Mouse (Mus musculus) myocyte (in vitro differentiated cells): ENCODE results near the gene Cald1. TPM values are rescaled to one million over a fixed set of nuclear protein-coding genes. Genes with fewer than 3 reads are reported as not detected.
A peak's percentile ranks its signal among the peaks of the same experiment; 100 is the strongest.

ENCODE experiments used
- H3K27me3 ChIP-seq: one replicate; pipeline ENCODE4 v1.6.1; 2011; ENCODE audit not compliant: control insufficient read depth, insufficient read depth, insufficient read length
- H3K36me3 ChIP-seq: one replicate; pipeline ENCODE4 v1.6.1; 2011; ENCODE audit not compliant: control insufficient read depth, insufficient read depth
- H3K4me2 ChIP-seq: one replicate; pipeline ENCODE4 v1.6.1; 2011; ENCODE audit warnings: low read depth, control low read depth
- H3K4me3 ChIP-seq: one replicate; pipeline ENCODE4 v1.5.1; 2011; ENCODE audit warnings: mild to moderate bottlenecking, control low read depth, moderate library complexity
- H3K79me2 ChIP-seq: one replicate; pipeline ENCODE4 v1.6.1; 2011; ENCODE audit not compliant: control insufficient read depth, insufficient read depth
- H3ac ChIP-seq: one replicate; pipeline ENCODE4 v1.6.1; 2011; ENCODE audit not compliant: control insufficient read depth, insufficient read length
- CEBPB ChIP-seq: IDR thresholded peaks from 2 replicates; pipeline ENCODE4 v1.6.1; 2011; ENCODE audit warnings: mild to moderate bottlenecking, moderate library complexity; ENCODE audit not compliant: poor library complexity, insufficient read depth, severe bottlenecking
- E2F4 ChIP-seq: IDR thresholded peaks from one replicate; pipeline ENCODE4 v1.6.1; 2011; ENCODE audit warnings: mild to moderate bottlenecking, control low read depth, moderate library complexity; ENCODE audit not compliant: insufficient read depth
- MAX ChIP-seq: IDR thresholded peaks from one replicate; pipeline ENCODE4 v1.6.1; 2011; ENCODE audit warnings: low read depth, mild to moderate bottlenecking, control low read depth
- MYOD1 ChIP-seq, 3 experiments: IDR thresholded peaks; one replicate each; pipeline ENCODE4 v1.6.1; 2011; ENCODE audit warnings: control low read depth in 2 of 3, low read depth in 2 of 3, mild to moderate bottlenecking in 2 of 3, moderate library complexity in 1 of 3; ENCODE audit not compliant: insufficient read length in 2 of 3, control insufficient read depth in 1 of 3
- MYOG ChIP-seq, 3 experiments: IDR thresholded peaks; one replicate each; pipeline ENCODE4 v1.6.1; 2011; ENCODE audit warnings: control low read depth in 2 of 3, low read depth in 2 of 3, mild to moderate bottlenecking in 2 of 3; ENCODE audit not compliant: insufficient read length in 2 of 3, control insufficient read depth in 1 of 3, insufficient read depth in 1 of 3
- POLR2A ChIP-seq: IDR thresholded peaks from one replicate; pipeline ENCODE4 v1.6.1; 2011; ENCODE audit warnings: low read depth, mild to moderate bottlenecking, control low read depth, moderate library complexity; ENCODE audit not compliant: insufficient read length
- POLR2AphosphoS2 ChIP-seq: IDR thresholded peaks from one replicate; pipeline ENCODE4 v1.6.1; 2011; ENCODE audit warnings: low read depth, control low read depth; ENCODE audit not compliant: insufficient read length
- REST ChIP-seq: IDR thresholded peaks from one replicate; pipeline ENCODE4 v1.6.1; 2011; ENCODE audit warnings: mild to moderate bottlenecking, control low read depth, moderate library complexity; ENCODE audit not compliant: insufficient read depth, insufficient read length
- SRF ChIP-seq: IDR thresholded peaks from one replicate; pipeline ENCODE4 v1.6.1; 2011; ENCODE audit warnings: low read depth; ENCODE audit not compliant: control insufficient read depth, insufficient read length
- TCF12 ChIP-seq: IDR thresholded peaks from one replicate; pipeline ENCODE4 v1.6.1; 2011; ENCODE audit warnings: mild to moderate bottlenecking, control low read depth; ENCODE audit not compliant: poor library complexity, insufficient read depth, severe bottlenecking
- TCF3 ChIP-seq: IDR thresholded peaks from one replicate; pipeline ENCODE4 v1.6.1; 2011; ENCODE audit warnings: low read depth, control low read depth; ENCODE audit not compliant: insufficient read length
- USF1 ChIP-seq: IDR thresholded peaks from one replicate; pipeline ENCODE4 v1.6.1; 2011; ENCODE audit warnings: low read depth, mild to moderate bottlenecking, control low read depth, moderate library complexity
- polyA plus RNA-seq: library from polyadenylated mRNA; unstranded; fragments of >200 nt; fragmentation: generic; extraction: Trizol; gene quantifications from one replicate; pipeline ENCODE4 v1.2.1, GENCODE M21; 2012; ENCODE audit warnings: missing spikeins

The Cald1 gene
- polyA plus RNA-seq, 1 experiment = 88.1 TPM

GRCm38 (mm10) chr6:34628131-34628530, 29.8 kb downstream of the Cald1 start:
- H3K27me3 ChIP-seq = no peaks in the 10 kb centered on the region
- H3K4me3 ChIP-seq = no peak overlapping the region
- H3K79me2 ChIP-seq = peaks cover 92% of the 10 kb centered on the region
- TF ChIP-seq REST (no peak), MYOD1 (IDR thresholded peaks at IDR 0.05; ENCODE audit: control insufficient read depth in 1 of 3, insufficient read length in 2 of 3, low read depth in 2 of 3) (peak in 2 of 3 experiments; percentile 48 to 64), CEBPB (peak; percentile 59; the same call in 1 of the 2 replicates)
- H3ac ChIP-seq = no peak overlapping the region
- H3K4me2 ChIP-seq = peak overlapping the region; percentile 40
- H3K36me3 ChIP-seq = no peaks in the 10 kb centered on the region

- TF ChIP-seq TCF12 (no peak), USF1 (peak; percentile 78), MAX (no peak), REST (no peak), MYOD1 (IDR thresholded peaks at IDR 0.05; ENCODE audit: control insufficient read depth in 1 of 3, insufficient read length in 2 of 3, low read depth in 2 of 3) (peak in 2 of 3 experiments; percentile 69 to 82), TCF3 (peak; percentile 46), CEBPB (no peak), POLR2A (no peak), POLR2AphosphoS2 (no peak), SRF (no peak), E2F4 (no peak), MYOG (IDR thresholded peaks at IDR 0.05; ENCODE audit: control insufficient read depth in 1 of 3, insufficient read depth in 1 of 3, insufficient read length in 2 of 3, low read depth in 2 of 3) (peak; percentile 12 to 72 (median 32))
- Histone ChIP-seq H3K27me3 (no peaks in the 10 kb centered on the region), H3K4me2 (peak overlapping the region; percentile 66), H3K4me3 (no peak overlapping the region), H3ac (no peak overlapping the region), H3K36me3 (no peaks in the 10 kb centered on the region), H3K79me2 (peaks cover 91% of the 10 kb centered on the region)
These were observed 35.5 kb downstream of the Cald1 start for GRCm38 (mm10) chr6:34633776-34634175.

- TF ChIP-seq CEBPB (peak; percentile 59; the same call in 1 of the 2 replicates), MYOD1 (IDR thresholded peaks at IDR 0.05; ENCODE audit: control insufficient read depth in 1 of 3, insufficient read length in 2 of 3, low read depth in 2 of 3) (no peak)
- peaks cover 82% of the 10 kb centered on the region for H3K79me2 ChIP-seq
- no peaks in the 10 kb centered on the region for H3K27me3 ChIP-seq
- peak overlapping the region; percentile 72 for H3K4me2 ChIP-seq
- no peak overlapping the region for H3K4me3 ChIP-seq
- no peak overlapping the region for H3ac ChIP-seq
- no peaks in the 10 kb centered on the region for H3K36me3 ChIP-seq
These were observed 39.5 kb downstream of the Cald1 start for GRCm38 (mm10) chr6:34637588-34638438.

- no peak overlapping the region for H3K4me3 ChIP-seq
- H3K27me3 ChIP-seq = no peaks in the 10 kb centered on the region
- no peaks in the 10 kb centered on the region for H3K36me3 ChIP-seq
- TF ChIP-seq TCF3 (no peak), CEBPB (0 out of 2 replicates have a peak, but pooled peaks have one; percentile 14)
- H3K79me2 ChIP-seq = peaks cover 84% of the 10 kb centered on the region
- peak overlapping the region; percentile 72 for H3K4me2 ChIP-seq
- H3ac ChIP-seq = no peak overlapping the region
These were observed 40.4 kb downstream of the Cald1 start for GRCm38 (mm10) chr6:34638667-34639066.

- no peaks in the 10 kb centered on the region for H3K27me3 ChIP-seq
- H3K4me3 ChIP-seq = no peak overlapping the region
- peaks cover 77% of the 10 kb centered on the region for H3K79me2 ChIP-seq
- TF ChIP-seq USF1 = no peak
- TF ChIP-seq E2F4 = no peak
- no peak for TF ChIP-seq TCF12
- no peak for TF ChIP-seq POLR2AphosphoS2
- no peak for TF ChIP-seq MAX
- TF ChIP-seq SRF = no peak
- TF ChIP-seq CEBPB = no peak
- TF ChIP-seq MYOG (IDR thresholded peaks at IDR 0.05; ENCODE audit: control insufficient read depth in 1 of 3, insufficient read depth in 1 of 3, insufficient read length in 2 of 3, low read depth in 2 of 3) = no peak
- TF ChIP-seq MYOD1 (IDR thresholded peaks at IDR 0.05; ENCODE audit: control insufficient read depth in 1 of 3, insufficient read length in 2 of 3, low read depth in 2 of 3) = no peak
- TF ChIP-seq REST = no peak
- TF ChIP-seq POLR2A = no peak
- TF ChIP-seq TCF3 = no peak
- no peaks in the 10 kb centered on the region for H3K36me3 ChIP-seq
- no peak overlapping the region for H3ac ChIP-seq
- peak overlapping the region; percentile 47 for H3K4me2 ChIP-seq
These were observed 41.9 kb downstream of the Cald1 start for GRCm38 (mm10) chr6:34640226-34640625.
